Mouse (Mus musculus) T-helper 1 cell (primary cell): ENCODE results near the gene Slc39a5.

ENCODE experiments used
- in situ Hi-C: fragments of 300-600 bp; cut with MboI, MseI; formaldehyde crosslinking; loops from one replicate; pipeline ENCODE4 v1.15.1; 2025; ENCODE audit warnings: high pct_unique_total_duplicates

The Slc39a5 gene

GRCm38 (mm10) chr10:128376455-128377211, 24.4 kb downstream of the Slc39a5 start, which contains the start of gene Ankrd52:
Gene Ankrd52, plus strand, starts transcription at chr10:128377115.
- in situ Hi-C loops = no loop called here

DNA sequence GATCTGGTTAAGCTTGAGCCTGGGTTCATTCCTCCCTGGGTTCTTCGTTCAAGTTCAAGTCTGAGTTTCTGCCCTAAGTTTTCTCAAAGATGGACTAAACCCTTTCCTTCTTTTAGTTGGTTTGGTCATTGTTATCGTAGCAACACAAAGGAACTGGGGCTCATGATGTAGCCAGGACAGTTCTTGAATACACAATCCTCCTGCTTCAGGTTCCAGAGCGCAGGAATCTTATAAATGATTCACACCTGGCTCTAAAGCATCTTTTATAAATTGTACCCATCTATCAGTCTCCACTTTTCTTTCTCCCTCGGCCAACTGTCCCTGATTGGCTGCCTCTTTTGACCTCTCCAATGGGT, 25.0 kb downstream of the Slc39a5 start:
- in situ Hi-C loops = no loop called here

DNA sequence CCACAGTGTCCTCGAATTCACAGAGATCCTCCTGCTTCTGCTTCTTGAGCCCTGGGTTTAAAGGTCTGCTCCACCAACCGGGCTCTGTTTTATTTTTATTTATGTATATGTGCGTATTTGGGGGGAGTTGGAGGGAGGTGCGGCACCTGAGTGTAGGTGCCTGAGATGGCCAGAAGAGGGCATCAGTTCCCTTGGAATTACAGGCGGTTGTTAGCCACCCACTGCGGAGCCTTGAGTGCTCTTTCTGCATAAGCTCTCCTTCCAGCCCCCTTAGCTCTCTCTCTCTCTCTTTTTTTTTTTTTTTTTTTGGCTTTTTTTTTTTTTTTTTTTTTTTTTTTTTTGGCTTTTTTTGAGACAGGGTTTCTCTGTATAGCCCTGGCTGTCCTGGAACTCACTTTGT, 26.6 kb downstream of the Slc39a5 start:
- in situ Hi-C loops = no loop called here

GRCm38 (mm10) chr10:128372989-128373748, 27.9 kb downstream of the Slc39a5 start:
- in situ Hi-C loops = no loop called here

- in situ Hi-C loops = no loop called here
Observed at GRCm38 (mm10) chr10:128372142-128372541, 28.9 kb downstream of the Slc39a5 start.

DNA sequence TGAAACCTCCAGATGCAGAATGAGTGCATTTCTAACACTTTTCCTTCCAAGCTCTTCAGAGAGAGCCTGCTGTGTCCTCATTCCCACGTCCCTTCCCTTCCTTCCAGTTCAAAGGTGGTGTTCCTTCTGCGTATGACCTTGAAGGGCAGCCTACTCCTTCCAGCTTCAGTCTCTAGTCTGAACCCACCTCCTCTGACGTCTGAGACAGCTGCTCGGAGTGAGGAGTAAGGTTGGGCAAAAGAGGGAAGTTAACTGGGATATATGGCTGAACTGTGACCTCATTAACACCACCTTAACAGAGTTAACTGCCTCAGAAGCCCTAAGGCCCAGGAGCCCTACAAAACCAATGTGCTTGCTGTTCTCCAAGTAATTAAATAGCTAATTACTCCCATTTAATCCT, 30.4 kb downstream of the Slc39a5 start:
- in situ Hi-C loops = no loop called here

GRCm38 (mm10) chr10:128370021-128370420, 31.0 kb downstream of the Slc39a5 start:
- in situ Hi-C loops = no loop called here

GRCm38 (mm10) chr10:128369599-128369998, 31.4 kb downstream of the Slc39a5 start:
- in situ Hi-C loops = no loop called here

GRCm38 (mm10) chr10:128369218-128369543, 31.8 kb downstream of the Slc39a5 start:
- in situ Hi-C loops = no loop called here

DNA sequence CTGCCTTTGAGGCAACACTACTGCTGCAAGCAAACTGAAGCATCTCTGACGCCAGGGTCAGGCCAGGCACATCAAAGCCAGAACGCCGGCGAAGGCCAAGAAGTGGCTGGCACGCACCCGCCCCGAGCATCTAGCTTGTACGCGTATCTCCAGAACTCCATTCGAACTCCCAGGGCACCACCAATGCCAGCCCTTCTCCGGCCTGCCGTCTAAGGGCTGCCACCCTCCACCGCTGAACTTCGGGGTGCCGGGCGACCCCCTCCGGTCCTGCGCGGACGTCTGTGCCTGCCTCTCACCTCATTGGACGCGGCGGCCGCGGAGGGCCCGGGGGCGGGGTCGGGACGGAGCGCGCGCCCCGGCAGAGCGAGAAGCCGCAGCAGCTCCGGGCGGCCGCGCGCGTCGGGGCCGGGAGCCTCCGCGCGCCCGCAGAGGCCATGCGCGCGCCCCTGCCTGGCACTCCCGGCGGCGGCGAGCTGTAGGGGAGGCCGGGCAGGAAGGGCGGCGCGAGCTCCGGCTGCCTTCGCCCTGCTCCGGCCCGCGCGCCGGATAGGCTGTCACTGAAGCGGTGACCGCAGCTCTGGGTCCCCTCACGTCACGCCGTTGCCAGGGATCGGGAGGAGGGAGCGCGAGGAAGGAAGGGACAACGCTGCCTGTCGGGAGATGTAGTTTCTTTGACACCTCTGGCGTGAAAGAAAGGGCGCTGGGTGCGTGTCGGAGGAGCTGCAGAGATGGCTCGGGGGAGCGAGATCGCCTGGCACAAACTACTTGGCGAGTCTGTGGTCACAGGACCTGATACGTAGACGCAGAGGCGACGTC, 32.4 kb downstream of the Slc39a5 start, which contains the start of gene Coq10a:
Gene Coq10a, minus strand, starts transcription at position 596 of the 816 bp plus-strand sequence.
- in situ Hi-C loops = no loop called here

DNA sequence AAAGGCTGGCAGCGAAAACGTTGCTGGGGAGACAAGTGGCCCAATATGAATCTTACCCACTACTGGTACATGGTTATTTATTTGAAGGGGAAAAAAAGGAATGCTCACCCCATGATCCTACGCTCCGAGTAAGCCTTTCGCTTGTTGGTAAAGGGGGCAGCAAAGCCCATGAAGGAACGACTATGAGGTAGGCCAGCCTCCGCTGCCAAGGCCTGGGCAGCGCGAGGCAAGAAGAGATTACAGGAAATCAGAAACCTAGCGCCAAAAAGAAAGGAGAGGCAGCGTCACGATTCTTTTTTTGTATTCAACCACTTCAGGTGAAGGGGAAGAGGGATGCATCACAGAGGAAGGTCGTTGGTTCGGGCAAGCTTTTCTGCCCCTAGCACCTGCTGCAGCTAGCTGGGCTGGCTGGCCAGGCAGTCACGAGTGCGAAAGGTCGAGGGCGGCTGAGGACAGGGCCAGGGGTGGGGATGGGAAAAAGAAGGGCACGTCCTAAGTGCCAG, 33.1 kb downstream of the Slc39a5 start:
- in situ Hi-C loops = no loop called here

GRCm38 (mm10) chr10:128362568-128362967, 38.5 kb downstream of the Slc39a5 start:
- in situ Hi-C loops = no loop called here

- in situ Hi-C loops = no loop called here
Observed at GRCm38 (mm10) chr10:128361836-128362235, 39.2 kb downstream of the Slc39a5 start.

DNA sequence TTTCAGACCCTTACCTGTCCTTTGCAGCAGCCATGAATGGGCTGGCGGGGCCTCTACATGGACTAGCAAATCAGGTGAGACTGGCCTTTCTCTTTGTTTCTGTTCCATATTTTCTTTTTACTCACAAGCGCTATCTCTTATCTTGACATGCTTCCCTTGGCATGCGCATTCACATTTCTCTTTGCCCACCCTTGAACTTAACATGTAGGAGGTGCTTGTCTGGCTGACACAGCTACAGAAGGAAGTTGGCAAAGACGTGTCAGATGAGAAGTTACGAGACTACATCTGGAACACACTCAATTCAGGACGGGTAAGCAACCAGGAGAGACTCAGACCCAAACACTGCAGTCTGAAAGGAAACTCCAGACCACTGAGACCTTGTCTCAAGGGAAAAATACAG, 41.8 kb downstream of the Slc39a5 start:
- in situ Hi-C loops = no loop called here

DNA sequence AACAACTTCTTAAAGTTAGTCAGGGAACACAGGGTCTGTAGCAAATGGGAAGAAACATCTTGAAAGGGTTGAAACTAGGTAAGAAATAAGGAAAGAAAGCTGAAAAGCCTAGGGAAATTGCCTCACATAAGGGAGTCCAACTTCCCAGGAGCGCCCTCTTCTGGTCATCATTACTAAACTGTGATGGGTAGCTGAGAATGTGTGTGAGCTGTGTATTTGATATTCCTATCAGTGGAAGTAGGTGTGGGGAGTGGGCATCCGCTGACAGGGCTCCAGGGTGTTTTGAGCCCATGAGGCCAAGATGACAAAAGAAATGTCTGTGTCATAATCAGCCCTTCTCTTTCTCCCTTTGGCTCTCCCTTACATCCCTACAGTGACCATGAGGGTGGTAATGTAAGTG, 42.2 kb downstream of the Slc39a5 start:
- in situ Hi-C loops = no loop called here

GRCm38 (mm10) chr10:128347541-128347940, 53.5 kb downstream of the Slc39a5 start:
- in situ Hi-C loops = no loop called here
